Mouse (Mus musculus) brain, embryonic 18.5 days (tissue): Measurements from ENCODE around the gene Cdh18.
"Not testable (repeated sequence)": the region's sequence is repeated elsewhere in the genome, so short reads cannot be mapped to it uniquely, and the experiment has no call there.

Source experiments
- DNase-seq: peaks from one replicate; pipeline ENCODE4 v3.0.0-alpha.2; 2012; ENCODE audit warnings: low read depth, low spot score

The Cdh18 gene

DNA sequence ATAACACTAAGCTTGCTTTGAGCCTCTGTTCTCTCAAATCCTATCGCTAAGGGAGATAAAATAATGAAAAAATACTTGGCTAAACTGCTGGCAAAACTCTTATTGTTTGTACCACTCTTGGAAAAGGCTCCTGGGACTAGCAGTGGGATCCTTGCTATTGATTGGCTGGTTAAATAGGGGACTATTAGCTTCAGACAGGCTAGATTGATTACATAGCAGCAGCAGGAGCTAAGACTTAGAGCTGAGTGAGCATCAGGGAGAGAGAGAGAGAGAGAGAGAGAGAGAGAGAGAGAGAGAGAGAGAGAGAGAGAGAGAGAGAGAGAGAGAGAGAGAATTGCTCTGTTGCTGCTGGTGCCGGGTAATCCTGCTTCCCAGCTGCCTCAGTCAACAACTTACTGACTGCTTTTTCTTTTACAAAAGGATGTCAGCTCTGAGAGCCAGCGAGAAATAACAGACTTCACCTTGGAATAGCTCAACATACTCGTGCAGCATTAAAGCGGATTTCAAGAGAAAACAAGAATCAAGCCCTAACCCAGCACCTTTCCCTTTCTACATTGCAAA lies at the start of gene Cdh18:
TSS of gene Cdh18 (plus strand) at position 312 of the 561 bp plus-strand sequence.
- no peak for DNase-seq

DNA sequence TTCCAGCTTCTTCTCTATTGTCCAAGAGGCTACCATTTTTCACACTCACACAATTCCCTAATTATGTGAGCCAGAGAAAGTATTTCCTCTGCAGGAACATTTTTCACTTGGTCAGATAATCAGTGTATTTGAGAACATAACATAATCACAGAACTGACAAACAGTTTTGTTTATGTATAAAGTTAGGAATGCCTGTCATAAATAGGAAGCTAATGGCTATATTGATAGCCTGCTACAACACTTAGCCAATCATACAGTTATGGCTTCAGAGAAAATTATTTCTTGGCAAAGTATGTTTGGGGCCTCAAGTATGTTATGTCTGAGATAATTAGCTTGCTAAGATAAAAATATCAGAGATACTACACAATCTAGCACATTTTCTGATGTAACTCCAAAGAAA lies 37.6 kb upstream of the Cdh18 start:
- no peak for DNase-seq

- DNase-seq = peak; percentile 26
Measured at GRCm38 (mm10) chr15:22535828-22536227, 13.0 kb upstream of the Cdh18 start.

DNA sequence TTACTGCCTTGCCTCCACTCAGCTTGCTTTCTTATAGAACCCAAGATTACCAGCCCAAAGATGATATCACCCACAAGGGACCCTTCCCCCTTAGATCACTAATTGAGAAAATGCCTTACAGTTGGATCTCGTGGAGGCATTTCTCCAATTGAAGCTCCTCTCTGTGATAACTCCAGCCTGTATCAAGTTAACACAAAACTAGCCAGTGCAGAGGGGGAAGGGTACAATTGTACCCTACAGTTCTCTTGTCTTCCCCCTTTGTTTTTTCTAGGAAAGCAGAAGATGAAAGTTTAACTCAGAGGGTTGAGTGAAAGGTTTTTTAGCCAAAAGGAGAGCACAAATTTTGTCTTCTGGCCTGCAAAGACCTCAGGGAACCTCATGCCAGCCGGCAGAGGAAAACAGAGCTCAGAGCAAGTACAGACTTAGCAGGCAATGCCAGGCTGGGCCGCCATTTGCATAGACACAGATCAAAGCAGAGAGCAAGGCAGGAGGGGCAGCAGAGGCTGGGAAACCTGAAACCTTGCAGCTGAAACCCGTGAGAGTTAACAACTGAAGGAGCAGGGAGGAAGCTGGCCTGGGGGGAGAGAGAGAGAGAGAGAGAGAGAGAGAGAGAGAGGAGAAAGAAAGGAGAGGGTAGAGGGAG lies 29.3 kb downstream of the Cdh18 start:
- no peak for DNase-seq

- DNase-seq = no peak
Measured at GRCm38 (mm10) chr15:22578617-22578990, 29.8 kb downstream of the Cdh18 start.

DNA sequence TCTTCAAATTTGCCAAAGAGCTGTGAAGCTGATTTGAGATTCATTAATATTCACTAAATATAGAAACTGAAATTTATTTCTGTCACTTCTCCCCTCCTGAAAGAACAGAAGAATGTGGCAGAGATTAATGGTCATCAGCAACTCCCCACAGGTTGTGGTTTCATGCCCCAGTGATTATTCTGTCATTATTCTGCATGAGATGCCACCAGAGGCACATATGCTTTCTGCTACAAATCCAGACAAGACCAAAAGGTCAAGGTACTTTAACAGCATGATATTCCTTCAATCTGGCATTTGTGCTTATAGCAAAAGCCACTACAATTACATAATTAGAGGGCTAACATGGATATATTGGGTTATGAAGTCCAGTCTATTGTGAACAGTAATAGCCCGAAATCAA lies 35.8 kb downstream of the Cdh18 start:
- no peak for DNase-seq

GRCm38 (mm10) chr15:22716376-22716775 lies 167.6 kb downstream of the Cdh18 start:
- DNase-seq = no peak

DNA sequence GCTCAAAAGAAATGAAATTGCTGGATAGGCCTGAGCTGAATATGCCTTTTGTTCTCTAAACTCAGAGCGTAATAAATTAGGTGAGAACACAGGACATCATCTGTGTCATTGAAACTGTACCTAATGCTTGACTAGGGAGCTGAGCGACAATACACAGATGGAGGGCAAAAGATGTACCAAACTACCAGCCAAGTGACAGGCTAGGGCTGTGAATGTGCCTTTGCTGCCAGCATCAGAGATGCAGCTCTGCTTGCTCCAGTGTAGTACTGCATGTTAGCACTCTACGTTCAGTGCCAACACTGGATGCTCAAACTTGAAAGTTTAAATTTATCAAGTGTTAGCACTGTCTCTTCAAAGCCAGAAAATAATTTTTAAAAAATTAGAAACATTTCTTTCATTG lies 168.9 kb downstream of the Cdh18 start:
- DNase-seq = no peak

DNA sequence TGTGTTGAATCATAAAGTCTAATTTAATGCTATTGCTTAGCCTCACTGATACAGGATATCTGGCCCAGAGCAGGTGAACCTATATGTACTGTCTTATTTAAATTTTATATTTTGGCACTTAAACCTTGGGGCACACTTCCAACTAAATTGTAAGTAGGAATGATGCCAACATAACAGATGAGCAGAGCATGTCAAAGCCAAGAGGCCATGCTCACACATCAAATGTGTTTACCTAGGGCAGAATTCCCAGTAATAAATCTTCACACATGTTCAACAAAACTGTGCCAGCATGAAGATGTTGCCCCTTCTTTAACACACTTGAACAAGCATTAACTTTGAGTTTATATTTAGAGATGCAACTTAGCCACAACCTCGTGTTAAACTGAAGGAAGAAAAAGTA lies 177.8 kb downstream of the Cdh18 start:
- no peak for DNase-seq

- no peak for DNase-seq
Measured at GRCm38 (mm10) chr15:22733039-22733438, 184.2 kb downstream of the Cdh18 start.

DNA sequence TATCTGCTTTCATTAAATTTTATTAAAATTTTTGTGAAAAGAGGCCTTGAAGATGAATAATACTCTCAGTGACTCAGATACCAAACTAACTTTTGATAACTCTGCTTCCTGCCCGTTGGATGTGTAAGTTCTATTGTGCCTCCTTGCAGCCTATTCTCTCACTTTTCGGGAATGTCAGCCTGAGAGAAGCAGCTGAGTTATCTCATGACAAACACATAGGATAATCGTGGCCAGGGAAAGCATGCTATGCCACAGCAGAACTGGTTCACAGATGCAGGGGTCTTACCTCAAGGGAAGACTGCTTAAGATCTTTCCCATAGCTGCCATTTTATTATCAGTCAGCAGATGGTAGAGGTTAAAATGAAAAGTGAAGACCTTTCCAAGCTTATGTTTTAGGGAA lies 187.3 kb downstream of the Cdh18 start:
- no peak for DNase-seq

- DNase-seq = not testable (repeated sequence)
Measured at GRCm38 (mm10) chr15:22761257-22761656, 212.4 kb downstream of the Cdh18 start.

DNA sequence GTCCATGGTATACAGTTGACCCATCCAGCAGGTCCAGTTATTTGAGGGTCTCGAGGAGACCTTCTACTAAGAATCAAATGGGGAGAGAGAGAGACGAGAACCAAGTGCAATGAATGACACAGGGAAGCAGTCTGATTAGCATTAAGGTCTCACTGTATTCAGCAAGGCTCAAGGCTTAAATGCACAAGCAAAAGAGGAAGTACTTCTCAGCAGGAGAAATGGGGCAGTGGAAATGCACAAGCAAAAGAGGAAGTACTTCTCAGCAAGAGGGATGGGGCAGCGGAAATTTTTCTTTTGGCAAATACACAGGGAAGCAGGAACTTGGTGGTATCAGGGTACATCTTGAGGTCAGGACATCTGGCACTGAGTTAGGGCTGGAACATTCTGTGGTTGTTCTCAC lies 217.8 kb downstream of the Cdh18 start:
- DNase-seq = not testable (repeated sequence)

GRCm38 (mm10) chr15:22776346-22776745 lies 227.5 kb downstream of the Cdh18 start:
- DNase-seq = no peak

GRCm38 (mm10) chr15:22789696-22790095 lies 240.9 kb downstream of the Cdh18 start:
- no peak for DNase-seq

- no peak for DNase-seq
Measured at GRCm38 (mm10) chr15:22791791-22792190, 243.0 kb downstream of the Cdh18 start.

DNA sequence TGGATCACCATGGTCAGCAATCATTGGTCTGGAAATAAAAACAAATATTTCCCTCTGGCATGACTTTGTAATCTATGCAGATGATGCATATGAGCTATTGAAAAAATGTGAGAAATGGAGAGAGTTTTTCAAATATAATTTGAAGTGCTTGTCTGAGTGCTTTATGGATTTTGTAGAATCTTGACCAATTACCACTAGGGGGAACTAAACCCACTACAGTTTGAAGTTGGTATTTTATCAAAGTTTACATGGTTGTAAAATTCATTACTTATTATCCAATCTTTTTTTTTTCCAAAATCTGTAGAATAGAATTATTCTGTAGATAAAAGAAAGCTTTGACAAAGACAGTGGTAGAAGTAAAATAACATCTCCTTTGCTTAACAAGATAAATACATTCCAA lies 284.3 kb downstream of the Cdh18 start:
- no peak for DNase-seq

DNA sequence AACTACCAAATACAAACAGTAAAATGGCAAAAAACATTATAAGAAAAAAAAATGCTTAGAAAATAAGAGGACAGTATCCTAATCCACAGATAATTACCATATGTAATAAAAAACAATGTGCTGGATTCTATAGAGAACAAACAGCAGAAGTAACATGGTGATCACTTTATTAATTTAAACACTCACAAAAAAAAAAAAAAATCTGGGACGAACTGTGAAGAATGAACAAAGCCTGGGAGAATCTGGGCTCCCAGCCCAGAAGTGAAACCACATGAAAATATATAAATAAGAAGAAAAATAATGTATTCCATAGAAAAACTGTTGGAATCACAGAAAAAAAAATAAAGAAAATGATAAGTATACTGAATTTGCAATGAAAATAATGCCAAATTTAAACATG lies 288.4 kb downstream of the Cdh18 start:
- DNase-seq = no peak

DNA sequence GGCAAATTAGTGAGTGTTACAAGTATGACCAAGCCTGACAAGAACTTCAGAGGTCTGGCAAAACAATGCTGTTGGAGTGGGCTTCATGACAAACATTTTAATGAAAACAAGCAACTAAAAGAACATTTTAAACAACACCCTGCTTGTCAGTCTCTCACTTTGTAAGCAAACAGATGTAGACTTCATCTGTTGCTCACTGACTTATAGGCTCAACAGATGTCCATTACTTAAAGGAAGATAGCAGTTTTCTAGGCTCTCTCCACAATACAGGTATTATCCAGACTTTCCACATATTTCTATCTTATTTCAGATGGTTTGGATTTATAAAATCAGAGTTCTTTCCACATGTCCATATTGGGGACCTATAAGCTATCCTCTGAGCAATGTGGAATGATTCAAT lies 308.9 kb downstream of the Cdh18 start:
- peak; percentile 26 for DNase-seq

- no peak for DNase-seq
Measured at GRCm38 (mm10) chr15:22870679-22871078, 321.9 kb downstream of the Cdh18 start.

- no peak for DNase-seq
Measured at GRCm38 (mm10) chr15:22897724-22898123, 348.9 kb downstream of the Cdh18 start.

GRCm38 (mm10) chr15:22898208-22898607 lies 349.4 kb downstream of the Cdh18 start:
- DNase-seq = no peak

DNA sequence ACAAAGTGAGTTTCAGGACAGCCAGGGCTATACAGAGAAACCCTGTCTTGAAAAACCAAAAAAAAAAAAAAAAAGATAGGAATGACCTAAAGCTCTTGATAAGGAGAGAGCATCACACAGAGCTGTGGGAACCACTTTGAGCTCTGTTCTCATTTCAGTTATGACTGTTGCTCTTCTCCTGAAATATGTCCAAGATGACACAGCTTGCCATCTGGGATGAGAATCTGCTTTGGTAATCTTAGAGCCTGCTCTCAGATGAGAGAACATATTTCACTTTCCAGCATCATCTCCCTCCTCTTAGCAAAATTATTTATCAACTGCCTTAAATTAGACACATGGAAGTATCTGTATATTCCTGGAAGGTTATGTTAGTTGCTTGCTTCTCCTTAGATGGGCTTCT lies 365.6 kb downstream of the Cdh18 start:
- peak; percentile 55 for DNase-seq

DNA sequence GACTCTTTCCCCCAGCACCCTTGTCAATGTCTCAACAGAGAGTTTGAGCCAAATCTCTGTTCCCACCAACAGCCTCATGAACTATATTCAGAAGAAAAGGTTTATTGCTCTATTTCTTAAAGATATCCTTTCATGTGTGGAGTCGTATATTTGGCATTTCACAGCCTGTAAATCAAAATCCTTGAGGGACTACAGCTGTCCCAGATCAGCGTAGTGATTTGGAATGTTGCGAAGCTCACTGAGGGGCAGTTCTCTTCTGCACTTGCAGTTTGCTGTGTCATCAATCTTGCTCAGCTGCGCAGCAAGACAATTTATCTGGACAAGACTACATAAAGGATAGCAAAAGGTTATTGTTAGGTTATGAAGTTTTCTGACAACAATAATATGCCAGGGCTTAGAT lies 385.5 kb downstream of the Cdh18 start:
- no peak for DNase-seq
